17 mouse cellular contexts compared by ENCODE assay signal in genomic region chr2:42261105-42262075, GRCm38 (mm10).
"Had no signal": no experiment of that assay in that cellular context is flagged by ENCODE, and none has a peak within 500 bp of the region (broad histone marks: within the 10 kb centered on the region; RNA-seq: fewer than 3 reads in every experiment).

No protein-coding gene starts in this region.

- H3K36me3 ChIP-seq: kidney, embryonic 15.5 days; liver, embryonic 13.5 days; neural tube, embryonic 12.5 days; neural tube, embryonic 15.5 days had no signal

- ATAC-seq: lung, postnatal 0 days had no signal

- H3K4me1 ChIP-seq: kidney, embryonic 15.5 days; liver, embryonic 13.5 days; megakaryocyte, embryonic 14.5 days; neural tube, embryonic 12.5 days; neural tube, embryonic 15.5 days had no signal

- H3K27me3 ChIP-seq: kidney, embryonic 15.5 days; liver, embryonic 13.5 days; megakaryocyte, embryonic 14.5 days; neural tube, embryonic 12.5 days; neural tube, embryonic 15.5 days had no signal

- H3K9ac ChIP-seq: kidney, embryonic 15.5 days; liver, embryonic 13.5 days; neural tube, embryonic 12.5 days; neural tube, embryonic 15.5 days had no signal

- H3K4me2 ChIP-seq: kidney, embryonic 15.5 days; liver, embryonic 13.5 days; neural tube, embryonic 12.5 days; neural tube, embryonic 15.5 days had no signal

- DNase-seq: kidney, adult 11 months; kidney, adult 8-10 months; kidney, postnatal 36 days; layer of hippocampus, postnatal 36 days; liver, embryonic 13.5 days; lung, adult 2 months; retina, postnatal 1 day; right cerebral cortex, postnatal 25 days; thymus, adult 18-20 months; thymus, postnatal 14 days; thymus, postnatal 4 days had no signal

- H3K9me3 ChIP-seq: kidney, embryonic 15.5 days; liver, embryonic 13.5 days; megakaryocyte, embryonic 14.5 days; neural tube, embryonic 12.5 days; neural tube, embryonic 15.5 days had no signal

- H3K27ac ChIP-seq: kidney, embryonic 15.5 days; left cerebral cortex, adult 2 months; liver, embryonic 13.5 days; neural tube, embryonic 12.5 days; neural tube, embryonic 15.5 days had no signal

- H3K4me3 ChIP-seq: kidney, embryonic 15.5 days; left cerebral cortex, adult 2 months; liver, embryonic 13.5 days; megakaryocyte, embryonic 14.5 days; neural tube, embryonic 12.5 days; neural tube, embryonic 15.5 days had no signal
